Mouse (Mus musculus) hindbrain, embryonic 12.5 days (tissue): ENCODE measurements around the gene Defb13. TPM values are rescaled to one million over a fixed set of nuclear protein-coding genes. Genes with fewer than 3 reads are reported as not detected.

Experiments
- ATAC-seq: fragments of 200-750 bp; cut with Nextera tagmentation; 2 replicates; pipeline ENCODE4 v1.8.0; 2017; ENCODE audit warnings: moderate TSS enrichment; ENCODE audit not compliant: low FRiP score
- H3K27ac ChIP-seq: fragments of 300-500 bp; sonication (generic); 2 replicates; pipeline ENCODE4 v1.5.1; 2016; ENCODE audit warnings: mild to moderate bottlenecking
- H3K27me3 ChIP-seq: fragments of 300-500 bp; sonication (generic); 2 replicates; pipeline ENCODE4 v1.6.1; 2016; ENCODE audit warnings: mild to moderate bottlenecking
- H3K36me3 ChIP-seq: fragments of 300-500 bp; sonication (generic); 2 replicates; pipeline ENCODE4 v1.6.1; 2016; ENCODE audit warnings: mild to moderate bottlenecking
- H3K4me1 ChIP-seq: fragments of 300-500 bp; sonication (generic); 2 replicates; pipeline ENCODE4 v1.6.1; 2016
- H3K4me2 ChIP-seq: fragments of 300-500 bp; sonication (generic); replicated peaks from 2 replicates; pipeline ENCODE4 v1.6.1; 2016; ENCODE audit warnings: mild to moderate bottlenecking
- H3K4me3 ChIP-seq: fragments of 300-500 bp; sonication (generic); 2 replicates; pipeline ENCODE4 v1.5.1; 2016; ENCODE audit warnings: mild to moderate bottlenecking
- H3K9ac ChIP-seq: fragments of 300-500 bp; sonication (generic); 2 replicates; pipeline ENCODE4 v1.6.1; 2016; ENCODE audit warnings: mild to moderate bottlenecking, moderate library complexity
- H3K9me3 ChIP-seq: fragments of 300-500 bp; sonication (generic); replicated peaks from 2 replicates; pipeline ENCODE4 v1.6.1; 2016; ENCODE audit warnings: mild to moderate bottlenecking
- WGBS: fragments of 180-500 bp; shearing (Covaris S2); methylation state at CpG from one replicate; pipeline ENCODE4 v1.1.7; 2016; 5-methylcytosine and 5-hydroxymethylcytosine counted together
- polyA plus RNA-seq: library from polyadenylated mRNA; unstranded; fragments of >200 nt; fragmentation: Nextera tagmentation; extraction: Ambion mirVana; gene quantifications from 2 replicates; pipeline ENCODE4 v1.2.1, GENCODE M21; 2016

Defb13 gene
- polyA plus RNA-seq, 1 experiment from 2014 or later = not detected

- Histone ChIP-seq H3K27ac (no peak within 1 kb of the TSS), H3K4me2 (no peak within 1 kb of the TSS), H3K27me3 (no peaks in the 10 kb centered on the region), H3K9me3 (no peaks in the 10 kb centered on the region), H3K4me1 (no peaks in the 10 kb centered on the region), H3K9ac (no peak within 1 kb of the TSS), H3K4me3 (no peak within 1 kb of the TSS), H3K36me3 (no peaks in the 10 kb centered on the region)
- 90% methylated on average over 3 of the region's 3 CpGs for WGBS
- ATAC-seq = no peak
Observed at GRCm38 (mm10) chr8:21969475-21969874, 22.9 kb downstream of the Defb13 start, which contains the start of gene Ccdc70. TSS of gene Ccdc70 (plus strand) at chr8:21969775.

GRCm38 (mm10) chr8:21978193-21978592 is 31.6 kb downstream of the Defb13 start:
- ATAC-seq = no peak
- Histone ChIP-seq H3K36me3 (no peaks in the 10 kb centered on the region), H3K9me3 (no peaks in the 10 kb centered on the region), H3K4me3 (no peak overlapping the region), H3K4me2 (no peak overlapping the region), H3K9ac (no peak overlapping the region), H3K4me1 (no peaks in the 10 kb centered on the region), H3K27me3 (no peaks in the 10 kb centered on the region), H3K27ac (no peak overlapping the region)
- WGBS = 65% methylated on average over 4 of the region's 4 CpGs

- 59% methylated on average over 8 of the region's 8 CpGs for WGBS
- H3K4me2 ChIP-seq = no peak overlapping the region
- peak; percentile 66 for ATAC-seq
- H3K27me3 ChIP-seq = no peaks in the 10 kb centered on the region
- H3K4me3 ChIP-seq = no peak overlapping the region
- no peaks in the 10 kb centered on the region for H3K36me3 ChIP-seq
- no peak overlapping the region for H3K27ac ChIP-seq
- no peaks in the 10 kb centered on the region for H3K9me3 ChIP-seq
- H3K9ac ChIP-seq = no peak overlapping the region
- H3K4me1 ChIP-seq = no peaks in the 10 kb centered on the region
Observed at GRCm38 (mm10) chr8:21981664-21982337, 35.2 kb downstream of the Defb13 start.

GRCm38 (mm10) chr8:21992184-21992583 is 45.6 kb downstream of the Defb13 start:
- no peaks in the 10 kb centered on the region for H3K27me3 ChIP-seq
- 0 out of 2 replicates have a peak, but pooled peaks have one; percentile 56 for ATAC-seq
- no peak overlapping the region for H3K4me3 ChIP-seq
- no peaks in the 10 kb centered on the region for H3K36me3 ChIP-seq
- H3K4me2 ChIP-seq = no peak overlapping the region
- H3K9ac ChIP-seq = no peak overlapping the region
- H3K27ac ChIP-seq = no peak overlapping the region
- H3K9me3 ChIP-seq = no peaks in the 10 kb centered on the region
- 25% methylated on average over 6 of the region's 6 CpGs for WGBS
- no peaks in the 10 kb centered on the region for H3K4me1 ChIP-seq

GRCm38 (mm10) chr8:21995181-21995580 is 48.6 kb downstream of the Defb13 start:
- no peak overlapping the region for H3K27ac ChIP-seq
- no peaks in the 10 kb centered on the region for H3K36me3 ChIP-seq
- H3K4me2 ChIP-seq = no peak overlapping the region
- no peak overlapping the region for H3K4me3 ChIP-seq
- no peaks in the 10 kb centered on the region for H3K4me1 ChIP-seq
- H3K9me3 ChIP-seq = no peaks in the 10 kb centered on the region
- WGBS = 50% methylated on average over 3 of the region's 3 CpGs
- H3K27me3 ChIP-seq = no peaks in the 10 kb centered on the region
- no peak for ATAC-seq
- H3K9ac ChIP-seq = no peak overlapping the region

Other genes with a start within 250 kb of the Defb13 start
- not detected in 2 replicates for gene AY761184, start 243.1 kb upstream of the Defb13 start, polyA plus RNA-seq
- not detected in 2 replicates for gene Defa24, start 212.3 kb upstream of the Defb13 start, polyA plus RNA-seq
- not detected in 2 replicates for gene Defb50, start 123.2 kb upstream of the Defb13 start, polyA plus RNA-seq
- gene Defb2, start 106.8 kb upstream of the Defb13 start, polyA plus RNA-seq = not detected in 2 replicates
- 1.1 TPM in 1 of 2 replicates, not detected in the other for gene Defb10, start 87.9 kb upstream of the Defb13 start, polyA plus RNA-seq
- gene Defb9, start 61.3 kb upstream of the Defb13 start, polyA plus RNA-seq = 1.3 and 1.5 TPM in 2 replicates
- gene Defb11, start 40.4 kb upstream of the Defb13 start, polyA plus RNA-seq = 14.2 and 14.9 TPM in 2 replicates
- gene Defb15, start 14.1 kb upstream of the Defb13 start, polyA plus RNA-seq = not detected in 2 replicates
- gene Defb35, start 8.4 kb upstream of the Defb13 start, polyA plus RNA-seq = not detected in 2 replicates
- not detected in 2 replicates for gene Fam90a1a, start 12.0 kb downstream of the Defb13 start, polyA plus RNA-seq
- gene Ccdc70, start 23.0 kb downstream of the Defb13 start, polyA plus RNA-seq = not detected in 2 replicates
- 1.7 and 1.9 TPM in 2 replicates for gene Atp7b, start 113.5 kb downstream of the Defb13 start, polyA plus RNA-seq
- 32.3 and 38.0 TPM in 2 replicates for gene Alg11, start 114.0 kb downstream of the Defb13 start, polyA plus RNA-seq
- 0.52 and 1.2 TPM in 2 replicates for gene Nek5, start 178.3 kb downstream of the Defb13 start, polyA plus RNA-seq
- 9.8 and 10.0 TPM in 2 replicates for gene Nek3, start 219.7 kb downstream of the Defb13 start, polyA plus RNA-seq
- 37.0 and 39.8 TPM in 2 replicates for gene Ckap2, start 239.1 kb downstream of the Defb13 start, polyA plus RNA-seq
- gene Vps36, start 246.0 kb downstream of the Defb13 start, polyA plus RNA-seq = 39.4 and 39.9 TPM in 2 replicates